Mouse (Mus musculus): ENCODE data around the gene Plscr5. TPM values are rescaled to one million over a fixed set of nuclear protein-coding genes. Genes with fewer than 3 reads are reported as not detected.

Plscr5 gene
- polyA plus RNA-seq, 2 experiments, result not detected

DNA sequence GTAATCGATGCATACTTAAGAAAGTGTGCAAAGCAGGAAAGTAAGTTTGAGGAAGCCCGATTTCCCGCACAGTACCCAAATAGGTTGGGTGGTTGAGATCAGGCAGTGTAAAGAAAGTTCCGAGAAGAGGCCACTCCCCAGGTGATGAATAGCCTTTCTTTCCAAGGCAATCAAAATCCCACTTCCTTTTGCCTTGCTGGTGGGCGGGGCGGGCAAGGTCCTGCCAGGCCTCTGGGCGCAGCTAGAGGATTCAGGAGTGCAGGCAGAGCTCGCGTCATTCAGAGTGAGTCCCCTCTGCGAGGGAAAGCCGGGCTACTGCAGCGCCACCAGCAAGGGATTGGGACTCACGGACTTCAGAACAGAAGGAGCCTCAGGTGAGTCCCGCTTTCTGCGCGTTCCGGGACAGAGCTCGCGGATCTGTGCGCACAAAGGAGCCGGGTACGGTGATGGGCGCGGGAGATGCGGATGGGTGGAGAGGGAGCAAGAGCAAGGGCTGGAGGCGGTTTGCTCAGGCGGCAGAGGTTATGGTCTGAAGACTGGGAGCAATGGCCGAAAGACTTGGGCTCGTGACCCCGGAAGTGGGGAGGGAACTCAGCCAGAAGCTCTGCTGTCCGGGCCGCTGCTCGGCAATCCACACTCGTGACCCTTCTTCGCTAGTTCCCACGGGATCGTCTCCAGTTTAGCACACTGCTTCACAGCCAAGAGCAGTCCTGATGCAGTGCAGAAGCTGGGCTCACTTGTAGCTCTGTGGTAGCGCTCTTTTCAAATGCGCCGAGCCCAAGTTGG, 57.4 kb downstream of the Plscr5 start:
- WGBS, result 2% methylated on average over 38 of the region's 40 CpGs

DNA sequence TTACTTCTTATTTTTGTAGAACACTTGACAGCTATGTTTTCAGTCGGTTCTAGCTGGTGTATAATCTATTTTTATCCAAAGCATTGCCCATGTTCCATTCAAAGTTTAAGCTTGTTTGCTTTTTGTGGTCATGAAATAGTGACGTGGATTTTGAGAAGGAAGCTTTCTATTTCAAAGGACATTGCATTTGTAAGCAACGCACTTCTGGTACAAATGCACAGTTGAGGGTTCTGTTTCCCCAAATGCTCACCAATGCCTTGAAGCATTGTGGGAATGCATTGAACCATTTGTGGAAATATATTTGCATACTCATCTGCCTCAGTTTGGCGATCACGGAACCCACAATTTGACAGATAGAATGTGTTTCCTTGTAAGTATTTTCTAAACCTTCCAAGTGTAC, 60.0 kb downstream of the Plscr5 start:
- peaks cover 6% of the 10 kb centered on the region for H3K4me1 ChIP-seq (ENCODE audit: control insufficient read depth, insufficient read depth, low read length)
- no peaks in the 10 kb centered on the region for H3K36me3 ChIP-seq (ENCODE audit: control insufficient read depth, insufficient read depth, low read length)
- 83% methylated on average over 5 of the region's 5 CpGs for WGBS
- DNase-seq (ENCODE audit: low spot score) (no peak), ATAC-seq (ENCODE audit: low FRiP score, low read depth) (no peak)
- H3K27me3 ChIP-seq (ENCODE audit: control insufficient read depth, insufficient read depth, low read length), result no peaks in the 10 kb centered on the region
- H3K9ac ChIP-seq (ENCODE audit: low read depth, low read length, severe bottlenecking), result no peak overlapping the region
- no peak overlapping the region for H3K4me3 ChIP-seq (replicated peaks; ENCODE audit: low read length)
- H3K9me3 ChIP-seq (ENCODE audit: control insufficient read depth, low read length), result no peaks in the 10 kb centered on the region
- TF ChIP-seq POLR2A (IDR thresholded peaks at IDR 0.05; ENCODE audit: borderline replicate concordance, extremely low read depth, insufficient read depth, insufficient read length), result no peak
- no peak overlapping the region for H3K27ac ChIP-seq (replicated peaks; ENCODE audit: low read depth, low read length)
- H3K4me2 ChIP-seq (replicated peaks; ENCODE audit: low read depth, low read length, severe bottlenecking), result no peak overlapping the region

More for the DNA sequence above, 57.4 kb downstream of the Plscr5 start:
- no peaks in the 10 kb centered on the region for H3K9me3 ChIP-seq (ENCODE audit: control insufficient read depth, low read length)
- H3K36me3 ChIP-seq (ENCODE audit: control insufficient read depth, insufficient read depth, low read length), result no peaks in the 10 kb centered on the region
- peak overlapping the region; percentile 80 for H3K27ac ChIP-seq (replicated peaks; ENCODE audit: low read depth, low read length)
- DNase-seq (ENCODE audit: low spot score) (peak; percentile 65), ATAC-seq (ENCODE audit: low FRiP score, low read depth) (peak; percentile 89)
- TF ChIP-seq POLR2A (IDR thresholded peaks at IDR 0.05; ENCODE audit: borderline replicate concordance, extremely low read depth, insufficient read depth, insufficient read length), result 0 out of 2 replicates have a peak, but pooled peaks have one; percentile 52
- peak overlapping the region; percentile 67 for H3K9ac ChIP-seq (ENCODE audit: low read depth, low read length, severe bottlenecking)
- H3K4me2 ChIP-seq (replicated peaks; ENCODE audit: low read depth, low read length, severe bottlenecking), result peak overlapping the region; percentile 64
- peaks cover 6% of the 10 kb centered on the region for H3K4me1 ChIP-seq (ENCODE audit: control insufficient read depth, insufficient read depth, low read length)
- H3K4me3 ChIP-seq (replicated peaks; ENCODE audit: low read length), result peak overlapping the region; percentile 58
- no peaks in the 10 kb centered on the region for H3K27me3 ChIP-seq (ENCODE audit: control insufficient read depth, insufficient read depth, low read length)

DNA sequence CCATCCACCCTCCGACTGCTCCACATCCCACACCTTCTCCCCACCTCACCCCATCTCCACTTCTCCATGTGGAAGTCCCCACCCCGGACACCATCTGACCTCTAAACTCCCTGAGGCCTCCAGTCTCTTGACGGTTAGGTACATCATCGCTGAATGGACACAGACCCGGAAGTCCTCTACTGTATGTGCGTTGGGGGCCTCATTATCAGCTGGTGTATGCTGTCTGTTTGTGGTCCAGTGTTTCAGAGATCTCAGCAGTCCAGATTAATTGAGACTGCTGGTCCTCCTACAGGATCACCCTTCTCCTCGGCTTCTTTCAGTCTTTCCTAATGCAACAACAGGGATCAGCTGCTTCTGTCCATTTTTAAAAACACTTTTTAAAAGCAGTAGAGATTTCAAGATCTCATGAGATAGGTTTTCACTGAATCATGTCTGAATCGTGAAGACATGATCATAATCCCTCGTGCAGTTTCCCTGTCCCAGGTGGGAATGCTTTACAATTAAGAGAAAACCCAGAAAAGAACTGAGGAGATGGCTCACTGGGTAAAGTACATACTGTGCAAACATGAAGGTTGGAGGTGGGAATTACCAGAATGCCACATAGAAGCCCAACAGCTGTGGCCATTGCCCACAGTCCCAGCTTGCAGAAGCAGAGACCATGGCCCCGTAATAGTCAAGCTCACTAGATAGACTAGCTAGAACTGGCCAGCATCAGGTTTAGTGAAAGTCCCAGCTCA, 61.0 kb downstream of the Plscr5 start:
- Histone ChIP-seq H3K4me2 (replicated peaks; ENCODE audit: low read depth, low read length, severe bottlenecking) (no peak overlapping the region), H3K9ac (ENCODE audit: low read depth, low read length, severe bottlenecking) (no peak overlapping the region), H3K4me3 (replicated peaks; ENCODE audit: low read length) (no peak overlapping the region), H3K4me1 (ENCODE audit: control insufficient read depth, insufficient read depth, low read length) (peaks cover 6% of the 10 kb centered on the region), H3K27ac (replicated peaks; ENCODE audit: low read depth, low read length) (no peak overlapping the region), H3K9me3 (ENCODE audit: control insufficient read depth, low read length) (no peaks in the 10 kb centered on the region), H3K27me3 (ENCODE audit: control insufficient read depth, insufficient read depth, low read length) (no peaks in the 10 kb centered on the region), H3K36me3 (ENCODE audit: control insufficient read depth, insufficient read depth, low read length) (no peaks in the 10 kb centered on the region)
- ATAC-seq (ENCODE audit: low FRiP score, low read depth) (no peak), DNase-seq (ENCODE audit: low spot score) (no peak)
- no peak for TF ChIP-seq POLR2A (IDR thresholded peaks at IDR 0.05; ENCODE audit: borderline replicate concordance, extremely low read depth, insufficient read depth, insufficient read length)
- WGBS, result 89% methylated on average over 10 of the region's 10 CpGs

Other genes with a start within 250 kb of the Plscr5 start
- 8.7 and 9.4 TPM in 2 replicates for gene Plscr1, start 56.8 kb downstream of the Plscr5 start, polyA plus RNA-seq (2012; rRNA removed)
- gene Plscr1, start 56.8 kb downstream of the Plscr5 start, polyA plus RNA-seq (2014; fragmentation: Nextera tagmentation; extraction: Ambion mirVana), result 13.1 and 13.6 TPM in 2 replicates
- 0.77 and 0.96 TPM in 2 replicates for gene Plscr2, start 82.7 kb downstream of the Plscr5 start, polyA plus RNA-seq (2012; rRNA removed)
- gene Plscr2, start 82.7 kb downstream of the Plscr5 start, polyA plus RNA-seq (2014; fragmentation: Nextera tagmentation; extraction: Ambion mirVana), result 1.3 and 1.5 TPM in 2 replicates
- gene 1700057G04Rik, start 116.4 kb downstream of the Plscr5 start, polyA plus RNA-seq (2012; rRNA removed), result not detected in 2 replicates
- not detected in 2 replicates for gene 1700057G04Rik, start 116.4 kb downstream of the Plscr5 start, polyA plus RNA-seq (2014; fragmentation: Nextera tagmentation; extraction: Ambion mirVana)